Mouse (Mus musculus): Measurements from ENCODE around the gene Mmp25.

DNA sequence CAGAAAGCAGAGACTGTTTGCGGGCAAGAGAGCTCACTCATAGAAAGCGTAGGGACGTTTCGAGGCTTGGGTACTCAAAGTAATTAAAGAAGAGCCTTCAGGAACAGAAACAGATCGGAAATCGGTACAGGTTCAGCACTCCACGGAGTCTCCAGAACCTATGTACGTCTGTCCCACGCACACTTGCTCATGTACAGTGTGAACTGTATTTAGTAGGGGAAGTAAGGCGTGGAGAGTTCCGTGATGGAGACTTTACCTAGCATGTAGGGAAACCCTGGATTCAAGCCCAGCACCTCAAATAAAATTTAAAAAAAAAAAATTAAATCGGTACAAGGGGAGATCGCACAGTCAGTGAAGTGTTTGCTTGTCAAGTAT is 52.2 kb downstream of the Mmp25 start:
- no peak for TF ChIP-seq CTCF (IDR thresholded peaks at IDR 0.05; ENCODE audit: borderline replicate concordance, extremely low read depth, insufficient read depth, insufficient read length)
- no peak for TF ChIP-seq POLR2A (IDR thresholded peaks at IDR 0.05; ENCODE audit: borderline replicate concordance, extremely low read depth, insufficient read depth, insufficient read length, poor library complexity, severe bottlenecking)

Measured in brain, embryonic 14.5 days (tissue).